Mouse (Mus musculus) hindbrain, embryonic 10.5 days (tissue): ENCODE measurements around the gene Rabggta. TPM values are rescaled to one million over a fixed set of nuclear protein-coding genes. Genes with fewer than 3 reads are reported as not detected.
A peak's percentile ranks its signal among the peaks of the same experiment; 100 is the strongest.

Experiments
- DNase-seq: peaks from one replicate; pipeline ENCODE4 v3.0.0-alpha.2; 2017; ENCODE audit warnings: low spot score
- H3K27ac ChIP-seq: fragments of 300-500 bp; sonication (generic); 2 replicates; pipeline ENCODE4 v1.5.1; 2016; ENCODE audit warnings: mild to moderate bottlenecking, moderate library complexity
- H3K27me3 ChIP-seq: fragments of 300-500 bp; sonication (generic); 2 replicates; pipeline ENCODE4 v1.6.1; 2016; ENCODE audit warnings: mild to moderate bottlenecking; ENCODE audit not compliant: poor library complexity, insufficient read depth, severe bottlenecking
- H3K36me3 ChIP-seq: fragments of 300-500 bp; sonication (generic); 2 replicates; pipeline ENCODE4 v1.6.1; 2016; ENCODE audit warnings: mild to moderate bottlenecking, moderate library complexity
- H3K4me1 ChIP-seq: fragments of 300-500 bp; sonication (generic); replicated peaks from 2 replicates; pipeline ENCODE4 v1.6.1; 2016; ENCODE audit warnings: mild to moderate bottlenecking
- H3K4me3 ChIP-seq: fragments of 300-500 bp; sonication (generic); 2 replicates; pipeline ENCODE4 v1.5.1; 2016; ENCODE audit warnings: mild to moderate bottlenecking, moderate library complexity
- H3K9me3 ChIP-seq: fragments of 300-500 bp; sonication (generic); 2 replicates; pipeline ENCODE4 v1.6.1; 2016; ENCODE audit warnings: mild to moderate bottlenecking, moderate library complexity
- WGBS: fragments of 180-500 bp; shearing (Covaris S2); methylation state at CpG from one replicate; pipeline ENCODE4 v1.1.7; 2016; 5-methylcytosine and 5-hydroxymethylcytosine counted together
- polyA plus RNA-seq: library from polyadenylated mRNA; unstranded; fragments of >200 nt; fragmentation: Nextera tagmentation; extraction: Ambion mirVana; gene quantifications from 2 replicates; pipeline ENCODE4 v1.2.1, GENCODE M21; 2016

Gene Rabggta
- polyA plus RNA-seq, 1 experiment from 2014 or later: 34.7 TPM

DNA sequence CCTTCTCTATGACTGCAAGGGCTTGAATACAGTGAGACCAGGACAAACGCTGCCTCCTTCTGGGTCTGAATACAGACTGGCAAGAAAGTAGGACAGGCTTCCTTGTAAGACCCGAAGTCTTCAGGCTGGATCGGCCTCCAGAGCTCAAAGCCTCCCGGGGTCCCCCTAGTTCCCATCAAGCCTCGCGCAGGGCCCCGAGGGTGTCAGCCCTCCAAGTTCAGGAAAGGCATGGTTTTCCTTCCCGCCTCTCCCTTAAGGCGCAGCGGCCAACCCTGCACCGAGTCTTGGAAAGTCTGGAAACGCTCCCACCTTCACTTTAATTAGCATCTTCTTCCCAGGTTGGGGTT, 50.6 kb downstream of the Rabggta start:
- WGBS: 0% methylated on average over 12 of the region's 12 CpGs
- Histone ChIP-seq H3K9me3 (no peaks in the 10 kb centered on the region), H3K4me3 (peak overlapping the region; percentile 74), H3K4me1 (peaks cover 21% of the 10 kb centered on the region), H3K27ac (peak overlapping the region; percentile 96), H3K27me3 (no peaks in the 10 kb centered on the region), H3K36me3 (peaks cover 37% of the 10 kb centered on the region)
- DNase-seq: no peak

Other genes with a start within 250 kb of the Rabggta start
- gene Dhrs4, start 243.5 kb downstream of the Rabggta start, polyA plus RNA-seq: 50.5 and 64.5 TPM in 2 replicates
- gene Carmil3, start 231.6 kb downstream of the Rabggta start, polyA plus RNA-seq: 5.7 and 7.9 TPM in 2 replicates
- 1.1 and 1.6 TPM in 2 replicates for gene Cpne6, start 211.8 kb downstream of the Rabggta start, polyA plus RNA-seq
- not detected in 2 replicates for gene Nrl, start 197.3 kb downstream of the Rabggta start, polyA plus RNA-seq
- gene Pck2, start 182.0 kb downstream of the Rabggta start, polyA plus RNA-seq: 15.4 and 18.5 TPM in 2 replicates
- 69.5 and 94.1 TPM in 2 replicates for gene Dcaf11, start 162.3 kb downstream of the Rabggta start, polyA plus RNA-seq
- gene A730061H03Rik, start 161.9 kb downstream of the Rabggta start, polyA plus RNA-seq: 0.82 TPM in 1 of 2 replicates, not detected in the other
- 0.26 and 0.34 TPM in 2 replicates for gene Fitm1, start 146.6 kb downstream of the Rabggta start, polyA plus RNA-seq
- gene Psme1, start 144.1 kb downstream of the Rabggta start, polyA plus RNA-seq: 97.6 and 114 TPM in 2 replicates
- gene Emc9, start 137.0 kb downstream of the Rabggta start, polyA plus RNA-seq: 6.8 and 10.0 TPM in 2 replicates
- 171 and 203 TPM in 2 replicates for gene Psme2, start 131.2 kb downstream of the Rabggta start, polyA plus RNA-seq
- 21.2 and 23.2 TPM in 2 replicates for gene Rnf31, start 130.6 kb downstream of the Rabggta start, polyA plus RNA-seq
- 7.2 and 7.8 TPM in 2 replicates for gene Irf9, start 118.7 kb downstream of the Rabggta start, polyA plus RNA-seq
- 10.4 and 12.3 TPM in 2 replicates for gene Rec8, start 104.2 kb downstream of the Rabggta start, polyA plus RNA-seq
- gene Ipo4, start 86.3 kb downstream of the Rabggta start, polyA plus RNA-seq: 101 and 107 TPM in 2 replicates
- gene Gm49378, start 84.4 kb downstream of the Rabggta start, polyA plus RNA-seq: 0.76 and 1.5 TPM in 2 replicates
- 76.0 and 78.1 TPM in 2 replicates for gene Tm9sf1, start 78.5 kb downstream of the Rabggta start, polyA plus RNA-seq
- gene Tssk4, start 72.1 kb downstream of the Rabggta start, polyA plus RNA-seq: 0.40 and 0.97 TPM in 2 replicates
- gene Mdp1, start 61.8 kb downstream of the Rabggta start, polyA plus RNA-seq: 65.6 and 67.6 TPM in 2 replicates
- gene Gmpr2, start 50.3 kb downstream of the Rabggta start, polyA plus RNA-seq: 60.0 and 65.9 TPM in 2 replicates
- 646 and 662 TPM in 2 replicates for gene Nedd8, start 50.1 kb downstream of the Rabggta start, polyA plus RNA-seq
- gene Tinf2, start 40.4 kb downstream of the Rabggta start, polyA plus RNA-seq: 63.4 and 68.9 TPM in 2 replicates
- gene Tgm1, start 8.3 kb downstream of the Rabggta start, polyA plus RNA-seq: 0.34 and 0.81 TPM in 2 replicates
- 68.5 and 73.8 TPM in 2 replicates for gene Dhrs1, start 23.4 kb upstream of the Rabggta start, polyA plus RNA-seq
- gene Nop9, start 23.4 kb upstream of the Rabggta start, polyA plus RNA-seq: 53.3 and 56.5 TPM in 2 replicates
- 0.17 TPM in 1 of 2 replicates, not detected in the other for gene Cideb, start 36.2 kb upstream of the Rabggta start, polyA plus RNA-seq
- gene Ltb4r2, start 39.2 kb upstream of the Rabggta start, polyA plus RNA-seq: 0.14 and 0.21 TPM in 2 replicates
- gene Ltb4r1, start 43.7 kb upstream of the Rabggta start, polyA plus RNA-seq: 0.11 and 0.39 TPM in 2 replicates
- gene Adcy4, start 61.8 kb upstream of the Rabggta start, polyA plus RNA-seq: 7.9 and 10.3 TPM in 2 replicates
- gene Ripk3, start 66.6 kb upstream of the Rabggta start, polyA plus RNA-seq: 11.9 and 14.4 TPM in 2 replicates
- gene Nfatc4, start 100.9 kb upstream of the Rabggta start, polyA plus RNA-seq: 34.0 and 34.6 TPM in 2 replicates
- 24.1 and 24.4 TPM in 2 replicates for gene Nynrin, start 131.7 kb upstream of the Rabggta start, polyA plus RNA-seq
- 0.12 and 0.33 TPM in 2 replicates for gene Cbln3, start 162.1 kb upstream of the Rabggta start, polyA plus RNA-seq
- gene Khnyn, start 162.7 kb upstream of the Rabggta start, polyA plus RNA-seq: 21.4 and 24.2 TPM in 2 replicates
- gene Sdr39u1, start 178.0 kb upstream of the Rabggta start, polyA plus RNA-seq: 33.2 and 38.1 TPM in 2 replicates
- gene Cma1, start 222.4 kb upstream of the Rabggta start, polyA plus RNA-seq: not detected in 2 replicates
- not detected in 2 replicates for gene Cma2, start 228.7 kb upstream of the Rabggta start, polyA plus RNA-seq